Mouse (Mus musculus): ENCODE data around the gene Ifrd2.

The Ifrd2 gene

GRCm38 (mm10) chr9:107640257-107640772, 52.9 kb downstream of the Ifrd2 start:
- no peak for DNase-seq (ENCODE audit: extremely low spot score)

- no peak for DNase-seq (ENCODE audit: extremely low spot score)
Observed at GRCm38 (mm10) chr9:107641666-107642065, 54.2 kb downstream of the Ifrd2 start.
